Mouse (Mus musculus) limb, embryonic 10.5 days (tissue): ENCODE data around the gene Myom1. TPM values are rescaled to one million over a fixed set of nuclear protein-coding genes. Genes with fewer than 3 reads are reported as not detected.

Source experiments
- DNase-seq: peaks from one replicate; pipeline ENCODE4 v3.0.0-alpha.2; 2017; ENCODE audit warnings: low spot score
- H3K27ac ChIP-seq: fragments of 300-500 bp; sonication (generic); 2 replicates; pipeline ENCODE4 v1.5.1; 2016; ENCODE audit warnings: mild to moderate bottlenecking
- H3K27me3 ChIP-seq: fragments of 300-500 bp; sonication (generic); 2 replicates; pipeline ENCODE4 v1.6.1; 2016; ENCODE audit warnings: low read depth, mild to moderate bottlenecking; ENCODE audit not compliant: poor library complexity, severe bottlenecking
- H3K36me3 ChIP-seq: fragments of 300-500 bp; sonication (generic); 2 replicates; pipeline ENCODE4 v1.6.1; 2016; ENCODE audit warnings: mild to moderate bottlenecking, moderate library complexity
- H3K4me1 ChIP-seq: fragments of 300-500 bp; sonication (generic); 2 replicates; pipeline ENCODE4 v1.6.1; 2016
- H3K4me3 ChIP-seq: fragments of 300-500 bp; sonication (generic); 2 replicates; pipeline ENCODE4 v1.5.1; 2016; ENCODE audit warnings: mild to moderate bottlenecking, moderate library complexity
- H3K9me3 ChIP-seq: fragments of 300-500 bp; sonication (generic); replicated peaks from 2 replicates; pipeline ENCODE4 v1.6.1; 2016; ENCODE audit warnings: mild to moderate bottlenecking
- WGBS: fragments of 180-500 bp; shearing (Covaris S2); methylation state at CpG from one replicate; pipeline ENCODE4 v1.1.7; 2016; 5-methylcytosine and 5-hydroxymethylcytosine counted together
- polyA plus RNA-seq: library from polyadenylated mRNA; unstranded; fragments of >200 nt; fragmentation: Nextera tagmentation; extraction: Ambion mirVana; gene quantifications from 2 replicates; pipeline ENCODE4 v1.2.1, GENCODE M21; 2016

Myom1 gene
- polyA plus RNA-seq, 1 experiment from 2014 or later: 4.2 TPM

DNA sequence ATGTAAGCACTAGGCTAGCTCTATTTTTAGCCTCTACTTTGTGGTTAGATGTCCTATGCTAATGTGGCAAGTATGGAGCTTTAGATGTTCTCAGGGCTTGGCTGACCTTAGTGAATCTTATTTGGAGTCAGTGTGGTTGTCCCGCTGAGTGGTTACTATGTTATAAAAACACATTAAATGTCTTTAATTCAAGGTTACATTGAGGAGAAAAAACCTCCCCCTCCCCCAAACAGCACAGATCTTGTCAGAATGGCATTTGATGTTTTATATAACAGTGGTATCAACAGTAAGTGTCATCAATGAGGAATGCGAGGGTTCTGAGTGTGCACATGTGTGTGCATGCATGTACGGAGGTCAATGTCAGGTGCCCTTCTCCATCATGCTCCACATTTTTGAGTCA is 24.8 kb downstream of the Myom1 start:
- Histone ChIP-seq H3K4me1 (peaks cover 8% of the 10 kb centered on the region), H3K4me3 (no peak overlapping the region), H3K27me3 (no peaks in the 10 kb centered on the region), H3K36me3 (no peaks in the 10 kb centered on the region), H3K9me3 (no peaks in the 10 kb centered on the region), H3K27ac (no peak overlapping the region)
- WGBS: 94% methylated on average over 3 of the region's 3 CpGs
- DNase-seq: no peak

DNA sequence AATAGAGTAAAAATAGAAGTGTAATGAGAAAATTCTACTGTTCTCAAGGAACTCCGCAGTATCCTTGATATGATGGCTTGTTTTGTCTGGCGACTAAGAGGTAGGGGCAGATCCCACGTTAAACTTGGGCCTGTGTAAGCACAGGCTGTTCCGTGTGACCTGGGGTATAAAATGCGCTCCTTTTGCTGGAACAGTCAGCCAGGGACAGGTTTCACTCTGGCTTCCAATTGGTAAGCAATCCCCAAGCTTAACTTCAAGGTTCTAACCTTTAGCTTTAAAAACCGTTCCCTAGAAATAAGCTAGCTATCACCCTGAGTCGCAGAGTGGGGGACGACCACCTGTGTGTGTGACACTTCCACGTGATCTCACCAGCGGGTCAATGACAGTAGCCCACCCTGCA is 30.3 kb downstream of the Myom1 start:
- Histone ChIP-seq H3K36me3 (no peaks in the 10 kb centered on the region), H3K4me3 (no peak overlapping the region), H3K27me3 (no peaks in the 10 kb centered on the region), H3K4me1 (no peaks in the 10 kb centered on the region), H3K27ac (no peak overlapping the region), H3K9me3 (no peaks in the 10 kb centered on the region)
- no peak for DNase-seq
- WGBS: 87% methylated on average over 10 of the region's 10 CpGs

- Histone ChIP-seq H3K9me3 (no peaks in the 10 kb centered on the region), H3K27ac (no peak overlapping the region), H3K27me3 (no peaks in the 10 kb centered on the region), H3K4me3 (no peak overlapping the region), H3K36me3 (no peaks in the 10 kb centered on the region), H3K4me1 (peaks cover 9% of the 10 kb centered on the region)
- WGBS: 92% methylated on average over 5 of the region's 5 CpGs
- peak; percentile 14 for DNase-seq
These were observed 32.0 kb downstream of the Myom1 start for GRCm38 (mm10) chr17:71034472-71034871.

DNA sequence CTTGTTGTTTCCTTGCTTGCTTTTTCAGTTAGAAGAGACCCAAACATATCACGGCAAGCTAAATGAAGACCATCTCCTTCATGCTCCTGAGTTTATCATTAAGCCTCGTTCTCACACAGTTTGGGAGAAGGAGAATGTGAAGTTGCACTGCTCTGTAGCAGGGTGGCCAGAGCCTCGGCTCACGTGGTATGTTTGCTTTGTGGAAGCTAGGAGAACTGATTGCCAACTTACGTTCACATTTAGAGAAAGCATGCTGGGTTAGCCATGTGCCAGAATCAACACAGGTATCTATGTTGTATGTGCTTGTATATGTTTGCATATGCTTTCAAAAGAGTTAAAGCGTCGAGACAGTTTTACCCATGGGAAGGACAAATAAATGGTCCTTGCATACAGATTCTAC is 34.8 kb downstream of the Myom1 start:
- Histone ChIP-seq H3K4me1 (peaks cover 22% of the 10 kb centered on the region), H3K27me3 (no peaks in the 10 kb centered on the region), H3K27ac (no peak overlapping the region), H3K4me3 (no peak overlapping the region), H3K9me3 (no peaks in the 10 kb centered on the region), H3K36me3 (no peaks in the 10 kb centered on the region)
- DNase-seq: peak; percentile 13
- WGBS: 93% methylated on average over 7 of the region's 7 CpGs

DNA sequence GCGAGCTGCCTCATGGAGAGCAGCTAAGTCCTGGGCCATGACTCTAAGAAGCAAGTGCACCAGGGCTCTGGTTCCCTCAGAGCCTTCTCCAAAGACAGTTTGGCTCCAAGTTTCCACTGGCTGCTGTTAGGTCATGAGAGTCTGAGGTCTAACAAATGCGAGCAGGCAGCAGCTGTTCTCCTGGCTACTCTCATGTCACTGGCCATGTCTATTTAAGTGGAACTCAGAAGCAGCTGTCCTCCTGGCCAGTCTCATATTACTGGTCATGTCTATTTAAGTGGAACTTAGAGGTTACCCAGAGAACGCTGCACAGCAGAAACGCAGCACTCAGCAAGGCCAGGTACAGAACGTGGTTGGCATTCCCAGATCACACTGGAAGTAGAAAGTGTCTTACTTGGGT is 36.4 kb downstream of the Myom1 start:
- H3K27me3 ChIP-seq: no peaks in the 10 kb centered on the region
- peaks cover 22% of the 10 kb centered on the region for H3K4me1 ChIP-seq
- DNase-seq: peak; percentile 31
- no peak overlapping the region for H3K27ac ChIP-seq
- WGBS: 77% methylated on average over 5 of the region's 5 CpGs
- no peaks in the 10 kb centered on the region for H3K36me3 ChIP-seq
- no peak overlapping the region for H3K4me3 ChIP-seq
- no peaks in the 10 kb centered on the region for H3K9me3 ChIP-seq

- no peaks in the 10 kb centered on the region for H3K9me3 ChIP-seq
- no peaks in the 10 kb centered on the region for H3K27me3 ChIP-seq
- H3K4me1 ChIP-seq: peaks cover 22% of the 10 kb centered on the region
- 39% methylated on average over 12 of the region's 12 CpGs for WGBS
- no peak overlapping the region for H3K4me3 ChIP-seq
- peak overlapping the region; percentile 76 for H3K27ac ChIP-seq
- no peaks in the 10 kb centered on the region for H3K36me3 ChIP-seq
- peak; percentile 50 for DNase-seq
These were observed 37.6 kb downstream of the Myom1 start for GRCm38 (mm10) chr17:71039851-71040581.

- Histone ChIP-seq H3K27ac (peak overlapping the region; percentile 76), H3K27me3 (no peaks in the 10 kb centered on the region), H3K4me3 (no peak overlapping the region), H3K9me3 (no peaks in the 10 kb centered on the region), H3K36me3 (no peaks in the 10 kb centered on the region), H3K4me1 (peaks cover 22% of the 10 kb centered on the region)
- 75% methylated on average over 5 of the region's 5 CpGs for WGBS
- peak; percentile 28 for DNase-seq
These were observed 38.1 kb downstream of the Myom1 start for GRCm38 (mm10) chr17:71040582-71040880.

DNA sequence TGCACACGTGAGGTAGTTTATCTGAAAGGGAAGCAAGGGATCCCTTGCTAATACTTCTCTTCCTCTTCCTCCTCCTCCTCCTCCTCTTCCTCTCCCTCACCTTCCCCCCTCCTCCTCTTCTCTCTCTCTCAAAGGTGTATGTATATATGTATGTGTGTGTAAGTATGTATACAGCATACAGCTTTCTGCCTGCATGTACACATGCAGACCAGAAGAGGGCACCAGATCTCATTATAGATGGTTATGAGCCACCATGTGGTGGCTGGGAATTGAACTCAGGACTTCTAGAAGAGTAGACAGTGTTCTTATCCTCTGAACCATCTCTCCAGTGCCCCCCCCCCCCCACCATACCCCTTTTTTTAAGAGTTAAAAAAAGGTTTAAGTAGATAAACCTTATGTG is 40.2 kb downstream of the Myom1 start:
- no peak for DNase-seq
- WGBS: 96% methylated on average over 1 of the region's 1 CpGs
- peaks cover 22% of the 10 kb centered on the region for H3K4me1 ChIP-seq
- H3K27me3 ChIP-seq: no peaks in the 10 kb centered on the region
- H3K9me3 ChIP-seq: no peaks in the 10 kb centered on the region
- H3K4me3 ChIP-seq: no peak overlapping the region
- no peaks in the 10 kb centered on the region for H3K36me3 ChIP-seq
- H3K27ac ChIP-seq: no peak overlapping the region

GRCm38 (mm10) chr17:71045591-71045990 is 43.2 kb downstream of the Myom1 start:
- Histone ChIP-seq H3K4me3 (no peak overlapping the region), H3K36me3 (no peaks in the 10 kb centered on the region), H3K27me3 (no peaks in the 10 kb centered on the region), H3K27ac (no peak overlapping the region), H3K9me3 (no peaks in the 10 kb centered on the region), H3K4me1 (peaks cover 2% of the 10 kb centered on the region)
- WGBS: 89% methylated on average over 9 of the region's 9 CpGs
- DNase-seq: no peak

- 93% methylated on average over 4 of the region's 4 CpGs for WGBS
- Histone ChIP-seq H3K4me3 (no peak overlapping the region), H3K36me3 (no peaks in the 10 kb centered on the region), H3K27ac (no peak overlapping the region), H3K9me3 (no peaks in the 10 kb centered on the region), H3K4me1 (no peaks in the 10 kb centered on the region), H3K27me3 (no peaks in the 10 kb centered on the region)
- peak; percentile 10 for DNase-seq
These were observed 44.4 kb downstream of the Myom1 start for GRCm38 (mm10) chr17:71046856-71047255.

- WGBS: 89% methylated on average over 8 of the region's 8 CpGs
- no peaks in the 10 kb centered on the region for H3K27me3 ChIP-seq
- no peaks in the 10 kb centered on the region for H3K4me1 ChIP-seq
- no peak overlapping the region for H3K4me3 ChIP-seq
- DNase-seq: no peak
- H3K27ac ChIP-seq: no peak overlapping the region
- H3K36me3 ChIP-seq: no peaks in the 10 kb centered on the region
- H3K9me3 ChIP-seq: no peaks in the 10 kb centered on the region
These were observed 46.9 kb downstream of the Myom1 start for GRCm38 (mm10) chr17:71049292-71049691.

GRCm38 (mm10) chr17:71053134-71053708 is 50.8 kb downstream of the Myom1 start:
- Histone ChIP-seq H3K36me3 (no peaks in the 10 kb centered on the region), H3K9me3 (no peaks in the 10 kb centered on the region), H3K4me1 (peaks cover 4% of the 10 kb centered on the region), H3K4me3 (no peak overlapping the region), H3K27me3 (no peaks in the 10 kb centered on the region), H3K27ac (no peak overlapping the region)
- DNase-seq: no peak
- 91% methylated on average over 6 of the region's 6 CpGs for WGBS

GRCm38 (mm10) chr17:71055203-71055894 is 52.9 kb downstream of the Myom1 start:
- no peak for DNase-seq
- Histone ChIP-seq H3K4me1 (peaks cover 4% of the 10 kb centered on the region), H3K36me3 (no peaks in the 10 kb centered on the region), H3K27ac (no peak overlapping the region), H3K4me3 (no peak overlapping the region), H3K27me3 (no peaks in the 10 kb centered on the region), H3K9me3 (no peaks in the 10 kb centered on the region)
- WGBS: 92% methylated on average over 8 of the region's 8 CpGs
